Mouse (Mus musculus): Measurements from ENCODE around the gene Slc4a10. TPM values are rescaled to one million over a fixed set of nuclear protein-coding genes. Genes with fewer than 3 reads are reported as not detected.
"Not testable (repeated sequence)": the region's sequence is repeated elsewhere in the genome, so short reads cannot be mapped to it uniquely, and the experiment has no call there.

The Slc4a10 gene
- polyA plus RNA-seq (2015; fragmentation: Nextera tagmentation; extraction: Ambion mirVana) = 0.17 and 0.21 TPM in 2 replicates

DNA sequence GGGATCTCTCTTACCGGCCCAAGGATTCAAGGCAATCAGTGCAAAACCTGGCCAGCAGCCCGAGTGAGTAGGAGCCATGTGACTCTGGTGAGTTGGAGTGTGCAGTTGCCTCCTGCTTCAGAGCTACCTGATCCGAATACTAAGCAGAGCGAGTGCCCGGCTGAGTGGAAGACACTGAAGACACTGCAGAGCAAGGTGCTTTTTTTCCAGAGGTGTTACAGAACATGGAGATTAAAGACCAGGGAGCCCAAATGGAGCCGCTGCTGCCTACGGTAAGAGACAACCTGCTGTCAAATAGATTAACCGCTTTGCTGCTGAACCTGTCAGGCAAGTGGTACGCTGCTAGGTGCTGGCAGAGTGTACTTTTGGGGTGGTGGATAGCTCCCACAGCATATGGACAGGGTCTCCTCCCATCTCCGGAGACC lies at the start of gene Slc4a10:
Slc4a10 (plus strand) TSS at position 42 of the 425 bp plus-strand sequence.
- Histone ChIP-seq H3K4me1 (ENCODE audit: control insufficient read depth, insufficient read depth, low read length) (peaks cover 10% of the 10 kb centered on the region; the same call in 1 of the 2 replicates), H3K4me2 (ENCODE audit: low read depth, low read length) (peak within 1 kb of the TSS; percentile 50), H3K9ac (ENCODE audit: low read length) (peak within 1 kb of the TSS; percentile 7; the same call in 1 of the 2 replicates), H3K4me3 (replicated peaks; ENCODE audit: low read length) (peak within 1 kb of the TSS; percentile 39), H3K36me3 (ENCODE audit: control insufficient read depth, insufficient read depth, low read length) (no peaks in the 10 kb centered on the region), H3K9me3 (replicated peaks; ENCODE audit: control insufficient read depth, low read length) (no peaks in the 10 kb centered on the region), H3K27ac (ENCODE audit: low read length) (no peak within 1 kb of the TSS), H3K27me3 (ENCODE audit: control insufficient read depth, insufficient read depth, low read length) (0 out of 2 replicates have a peak, but pooled peaks cover 3% of the 10 kb centered on the region)
- WGBS = 12% methylated on average over 10 of the region's 10 CpGs
- no peak for ATAC-seq (ENCODE audit: insufficient read depth, low FRiP score)

- H3K4me3 ChIP-seq (replicated peaks; ENCODE audit: low read length); H3K4me1 ChIP-seq (ENCODE audit: control insufficient read depth, insufficient read depth, low read length); ATAC-seq (ENCODE audit: insufficient read depth, low FRiP score); H3K36me3 ChIP-seq (ENCODE audit: control insufficient read depth, insufficient read depth, low read length); H3K9ac ChIP-seq (ENCODE audit: low read length); H3K27ac ChIP-seq (ENCODE audit: low read length); H3K9me3 ChIP-seq (replicated peaks; ENCODE audit: control insufficient read depth, low read length); H3K4me2 ChIP-seq (ENCODE audit: low read depth, low read length); H3K27me3 ChIP-seq (ENCODE audit: control insufficient read depth, insufficient read depth, low read length): not testable (repeated sequence)
- 88% methylated on average over 6 of the region's 6 CpGs for WGBS
Measured at GRCm38 (mm10) chr2:62001251-62001650, 45.0 kb upstream of the Slc4a10 start.

DNA sequence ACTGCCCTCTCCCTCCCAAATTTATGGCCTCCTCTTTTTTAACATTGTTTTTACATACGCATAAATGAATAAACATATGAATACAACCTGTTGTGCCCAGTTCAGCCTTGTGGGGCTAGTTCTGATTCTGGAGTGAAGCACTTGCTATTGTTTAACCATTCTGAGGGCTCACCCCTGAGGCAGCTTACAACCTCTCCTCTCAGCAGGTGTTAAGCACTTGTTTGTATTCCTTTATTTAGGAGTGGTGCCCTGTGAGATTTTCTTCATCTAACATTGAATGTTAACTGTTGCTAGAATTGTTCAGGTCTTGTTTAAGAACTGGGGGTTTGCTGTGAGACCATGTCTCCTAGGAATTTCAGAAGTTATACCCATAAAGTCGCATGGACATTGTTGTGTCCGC lies 28.1 kb upstream of the Slc4a10 start:
- Histone ChIP-seq H3K4me2 (ENCODE audit: low read depth, low read length) (no peak overlapping the region), H3K27me3 (ENCODE audit: control insufficient read depth, insufficient read depth, low read length) (no peaks in the 10 kb centered on the region), H3K4me1 (ENCODE audit: control insufficient read depth, insufficient read depth, low read length) (no peaks in the 10 kb centered on the region), H3K36me3 (ENCODE audit: control insufficient read depth, insufficient read depth, low read length) (no peaks in the 10 kb centered on the region), H3K27ac (ENCODE audit: low read length) (no peak overlapping the region), H3K9me3 (replicated peaks; ENCODE audit: control insufficient read depth, low read length) (no peaks in the 10 kb centered on the region), H3K9ac (ENCODE audit: low read length) (no peak overlapping the region), H3K4me3 (replicated peaks; ENCODE audit: low read length) (no peak overlapping the region)
- ATAC-seq (ENCODE audit: insufficient read depth, low FRiP score) = no peak
- WGBS = 65% methylated on average over 3 of the region's 3 CpGs

DNA sequence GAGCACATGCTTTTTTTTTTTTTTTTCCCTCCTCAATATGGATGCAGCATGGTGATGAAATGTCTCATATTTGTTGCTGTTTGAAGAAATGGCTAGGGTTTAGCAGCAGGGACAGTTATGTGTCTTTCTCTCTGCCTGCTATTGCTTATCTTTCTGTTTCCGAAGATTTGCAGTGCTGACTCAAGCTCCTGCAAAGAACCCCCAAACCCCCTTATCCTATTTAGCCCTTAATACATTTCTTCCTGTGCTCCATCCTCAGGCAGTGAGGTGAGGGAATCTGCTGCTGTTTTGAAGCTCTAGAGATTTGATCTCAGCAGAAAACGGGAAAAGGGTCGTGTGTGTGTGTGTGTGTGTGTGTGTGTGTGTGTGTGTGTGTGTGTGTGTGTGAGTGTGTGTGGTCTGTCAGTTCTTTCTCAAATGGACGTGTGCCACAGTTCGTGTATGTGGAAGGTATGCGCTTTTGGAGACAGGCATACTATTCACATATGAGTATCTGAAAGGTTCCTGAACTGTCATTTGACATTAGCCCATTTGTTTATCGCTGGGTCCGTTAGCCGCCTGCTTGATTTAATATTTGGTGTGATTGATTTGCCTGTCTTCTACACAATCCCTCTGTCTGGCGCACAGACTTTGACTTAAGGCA lies 720 bp downstream of the Slc4a10 start:
- Histone ChIP-seq H3K36me3 (ENCODE audit: control insufficient read depth, insufficient read depth, low read length) (no peaks in the 10 kb centered on the region), H3K9me3 (replicated peaks; ENCODE audit: control insufficient read depth, low read length) (no peaks in the 10 kb centered on the region), H3K27me3 (ENCODE audit: control insufficient read depth, insufficient read depth, low read length) (0 out of 2 replicates have a peak, but pooled peaks cover 3% of the 10 kb centered on the region), H3K9ac (ENCODE audit: low read length) (peak overlapping the region; percentile 7; the same call in 1 of the 2 replicates), H3K27ac (ENCODE audit: low read length) (no peak overlapping the region), H3K4me3 (replicated peaks; ENCODE audit: low read length) (peak overlapping the region; percentile 39), H3K4me1 (ENCODE audit: control insufficient read depth, insufficient read depth, low read length) (peaks cover 10% of the 10 kb centered on the region; the same call in 1 of the 2 replicates), H3K4me2 (ENCODE audit: low read depth, low read length) (peak overlapping the region; percentile 50)
- no peak for ATAC-seq (ENCODE audit: insufficient read depth, low FRiP score)
- WGBS = 5% methylated on average over 10 of the region's 10 CpGs

DNA sequence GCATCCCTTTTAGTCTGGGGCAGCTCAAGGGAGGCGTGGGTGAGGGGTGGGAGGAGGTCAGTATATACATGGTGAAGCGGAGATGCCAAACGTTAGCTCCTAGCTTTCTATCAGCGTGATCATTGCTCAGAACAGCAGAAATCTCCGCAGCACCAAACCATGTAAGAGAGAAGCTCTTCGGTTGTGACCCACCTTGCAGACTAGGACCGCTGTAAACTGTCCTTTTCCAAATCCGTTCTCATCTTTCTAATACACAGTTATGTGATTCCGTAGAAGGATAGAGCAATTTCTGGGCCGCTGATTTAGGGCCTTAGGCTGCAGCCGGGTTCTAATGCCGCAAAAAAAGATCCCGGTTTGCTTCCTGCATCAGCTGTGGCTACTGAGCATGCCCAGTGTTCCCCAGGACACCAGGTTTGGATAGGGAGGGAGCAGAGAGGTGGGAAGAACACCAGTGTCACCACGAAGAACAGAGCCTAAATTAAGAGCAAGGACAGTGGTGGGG lies 1.3 kb downstream of the Slc4a10 start:
- Histone ChIP-seq H3K4me2 (ENCODE audit: low read depth, low read length) (peak overlapping the region; percentile 50), H3K4me3 (replicated peaks; ENCODE audit: low read length) (peak overlapping the region; percentile 39), H3K4me1 (ENCODE audit: control insufficient read depth, insufficient read depth, low read length) (peaks cover 10% of the 10 kb centered on the region; the same call in 1 of the 2 replicates), H3K9me3 (replicated peaks; ENCODE audit: control insufficient read depth, low read length) (no peaks in the 10 kb centered on the region), H3K9ac (ENCODE audit: low read length) (peak overlapping the region; percentile 7; the same call in 1 of the 2 replicates), H3K36me3 (ENCODE audit: control insufficient read depth, insufficient read depth, low read length) (no peaks in the 10 kb centered on the region), H3K27ac (ENCODE audit: low read length) (no peak overlapping the region), H3K27me3 (ENCODE audit: control insufficient read depth, insufficient read depth, low read length) (0 out of 2 replicates have a peak, but pooled peaks cover 3% of the 10 kb centered on the region)
- 2% methylated on average over 14 of the region's 14 CpGs for WGBS
- peak; percentile 21; the same call in 1 of the 2 replicates for ATAC-seq (ENCODE audit: insufficient read depth, low FRiP score)

- Histone ChIP-seq H3K4me2 (ENCODE audit: low read depth, low read length) (peak overlapping the region; percentile 50; the same call in 1 of the 2 replicates), H3K27ac (ENCODE audit: low read length) (no peak overlapping the region), H3K27me3 (ENCODE audit: control insufficient read depth, insufficient read depth, low read length) (0 out of 2 replicates have a peak, but pooled peaks cover 3% of the 10 kb centered on the region), H3K4me3 (replicated peaks; ENCODE audit: low read length) (peak overlapping the region; percentile 39), H3K4me1 (ENCODE audit: control insufficient read depth, insufficient read depth, low read length) (peaks cover 10% of the 10 kb centered on the region; the same call in 1 of the 2 replicates), H3K9me3 (replicated peaks; ENCODE audit: control insufficient read depth, low read length) (no peaks in the 10 kb centered on the region), H3K36me3 (ENCODE audit: control insufficient read depth, insufficient read depth, low read length) (no peaks in the 10 kb centered on the region), H3K9ac (ENCODE audit: low read length) (no peak overlapping the region)
- 14% methylated on average over 3 of the region's 3 CpGs for WGBS
- no peak for ATAC-seq (ENCODE audit: insufficient read depth, low FRiP score)
Measured at GRCm38 (mm10) chr2:62048116-62048515, 1.9 kb downstream of the Slc4a10 start.

GRCm38 (mm10) chr2:62076512-62076911 lies 30.2 kb downstream of the Slc4a10 start:
- no peak overlapping the region for H3K27ac ChIP-seq (ENCODE audit: low read length)
- H3K9ac ChIP-seq (ENCODE audit: low read length) = no peak overlapping the region
- H3K27me3 ChIP-seq (ENCODE audit: control insufficient read depth, insufficient read depth, low read length) = no peaks in the 10 kb centered on the region
- H3K9me3 ChIP-seq (replicated peaks; ENCODE audit: control insufficient read depth, low read length) = no peaks in the 10 kb centered on the region
- no peaks in the 10 kb centered on the region for H3K4me1 ChIP-seq (ENCODE audit: control insufficient read depth, insufficient read depth, low read length)
- H3K4me2 ChIP-seq (ENCODE audit: low read depth, low read length) = no peak overlapping the region
- ATAC-seq (ENCODE audit: insufficient read depth, low FRiP score) = no peak
- no peak overlapping the region for H3K4me3 ChIP-seq (replicated peaks; ENCODE audit: low read length)
- H3K36me3 ChIP-seq (ENCODE audit: control insufficient read depth, insufficient read depth, low read length) = no peaks in the 10 kb centered on the region

- Histone ChIP-seq H3K4me3 (replicated peaks; ENCODE audit: low read length) (no peak overlapping the region), H3K4me1 (ENCODE audit: control insufficient read depth, insufficient read depth, low read length) (no peaks in the 10 kb centered on the region), H3K27me3 (ENCODE audit: control insufficient read depth, insufficient read depth, low read length) (no peaks in the 10 kb centered on the region), H3K9ac (ENCODE audit: low read length) (no peak overlapping the region), H3K4me2 (ENCODE audit: low read depth, low read length) (no peak overlapping the region), H3K27ac (ENCODE audit: low read length) (no peak overlapping the region), H3K9me3 (replicated peaks; ENCODE audit: control insufficient read depth, low read length) (no peaks in the 10 kb centered on the region), H3K36me3 (ENCODE audit: control insufficient read depth, insufficient read depth, low read length) (no peaks in the 10 kb centered on the region)
- no peak for ATAC-seq (ENCODE audit: insufficient read depth, low FRiP score)
- 61% methylated on average over 3 of the region's 3 CpGs for WGBS
Measured at GRCm38 (mm10) chr2:62087566-62087965, 41.3 kb downstream of the Slc4a10 start.

DNA sequence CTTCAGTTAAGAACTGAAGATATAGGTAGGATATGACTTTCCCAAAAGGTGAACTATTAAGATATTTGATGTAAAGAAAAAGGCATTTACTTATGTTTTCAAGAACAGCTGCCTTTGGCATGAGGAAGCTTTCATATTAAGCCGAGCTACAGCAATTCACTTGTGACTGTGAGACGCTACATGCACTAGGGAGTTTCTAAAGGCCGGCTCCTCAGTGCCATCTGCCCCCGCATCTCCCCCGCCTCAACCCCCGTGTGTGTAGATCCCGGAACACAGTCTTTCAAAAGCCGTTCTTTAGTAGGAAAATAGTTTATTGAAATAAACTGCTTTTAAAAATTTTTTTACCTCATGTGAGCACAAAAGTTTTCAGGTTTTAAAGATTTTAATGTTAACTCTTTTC lies 42.5 kb downstream of the Slc4a10 start:
- Histone ChIP-seq H3K27me3 (ENCODE audit: control insufficient read depth, insufficient read depth, low read length) (no peaks in the 10 kb centered on the region), H3K9me3 (replicated peaks; ENCODE audit: control insufficient read depth, low read length) (no peaks in the 10 kb centered on the region), H3K4me3 (replicated peaks; ENCODE audit: low read length) (no peak overlapping the region), H3K4me1 (ENCODE audit: control insufficient read depth, insufficient read depth, low read length) (no peaks in the 10 kb centered on the region), H3K27ac (ENCODE audit: low read length) (no peak overlapping the region), H3K36me3 (ENCODE audit: control insufficient read depth, insufficient read depth, low read length) (no peaks in the 10 kb centered on the region), H3K4me2 (ENCODE audit: low read depth, low read length) (no peak overlapping the region), H3K9ac (ENCODE audit: low read length) (no peak overlapping the region)
- no peak for ATAC-seq (ENCODE audit: insufficient read depth, low FRiP score)
- WGBS = 81% methylated on average over 8 of the region's 8 CpGs
